Mouse (Mus musculus) cerebellum, postnatal 10 days (tissue): ENCODE results near the gene Smpdl3a.

ENCODE experiments used
- DNase-seq, 2 experiments: peaks; one replicate each; pipeline ENCODE4 v3.0.0; 2021; ENCODE audit warnings: mixed read lengths in 2 of 2

The Smpdl3a gene

GRCm38 (mm10) chr10:57822473-57822872 lies 28.3 kb downstream of the Smpdl3a start:
- peak; percentile 10 to 35 for DNase-seq

DNA sequence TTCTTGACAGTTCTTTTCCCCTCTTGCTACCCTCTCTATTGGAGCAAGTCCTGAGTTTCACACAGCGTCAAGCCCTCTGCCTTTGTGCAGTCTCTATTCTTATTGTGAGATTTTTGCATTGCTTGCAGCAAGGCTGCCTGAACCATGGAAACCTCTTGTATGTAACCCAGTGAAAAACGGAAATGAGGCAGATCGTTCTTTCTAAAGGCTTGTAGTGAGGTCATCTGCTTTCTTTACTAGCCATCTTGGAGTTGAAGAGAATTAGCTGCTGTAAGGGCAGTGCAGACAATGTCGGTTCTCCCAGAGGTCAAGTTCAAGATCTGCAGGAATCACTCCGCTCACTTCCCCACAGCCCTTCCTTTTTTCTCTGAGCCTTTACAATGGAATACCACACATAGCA lies 34.5 kb downstream of the Smpdl3a start:
- DNase-seq = no peak

DNA sequence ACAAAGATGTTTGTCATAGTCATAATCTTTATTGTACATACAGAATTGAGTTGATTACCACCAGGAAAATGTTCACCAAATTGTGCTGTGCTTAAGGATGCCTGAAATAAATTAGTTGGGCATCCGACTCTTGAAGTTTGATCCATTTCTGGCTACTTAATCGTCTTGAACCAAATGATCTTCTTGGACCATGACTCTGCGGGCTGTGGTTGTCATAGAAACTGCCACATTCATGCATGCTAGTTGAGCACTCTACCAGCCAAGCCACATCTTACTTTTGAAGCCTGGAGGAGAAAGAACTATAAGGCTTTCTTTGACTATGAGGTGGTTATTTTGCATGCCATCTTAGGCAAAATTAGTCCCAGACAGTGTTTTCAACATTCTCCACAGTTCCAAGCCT lies 35.5 kb downstream of the Smpdl3a start:
- peak in 1 of 2 experiments; percentile 4 for DNase-seq

DNA sequence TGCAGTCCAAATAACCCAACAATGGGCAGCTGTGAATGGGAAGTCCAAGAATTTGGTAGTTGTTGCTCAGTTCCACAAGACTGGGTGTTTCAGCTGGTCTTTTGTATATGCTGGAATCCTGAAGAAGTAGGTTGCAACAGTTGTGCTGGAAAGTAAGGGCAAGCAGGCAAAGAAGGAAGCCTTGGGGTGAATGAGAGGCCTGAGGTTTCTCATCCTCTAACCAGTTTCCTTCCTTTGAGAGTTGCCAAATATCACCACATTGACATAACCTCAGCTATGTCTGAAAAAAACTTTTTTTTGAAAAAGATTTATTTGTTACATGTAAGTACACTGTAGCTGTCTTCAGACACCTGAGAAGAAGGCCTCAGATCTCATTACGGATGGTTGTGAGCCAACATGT lies 41.0 kb downstream of the Smpdl3a start:
- no peak for DNase-seq

DNA sequence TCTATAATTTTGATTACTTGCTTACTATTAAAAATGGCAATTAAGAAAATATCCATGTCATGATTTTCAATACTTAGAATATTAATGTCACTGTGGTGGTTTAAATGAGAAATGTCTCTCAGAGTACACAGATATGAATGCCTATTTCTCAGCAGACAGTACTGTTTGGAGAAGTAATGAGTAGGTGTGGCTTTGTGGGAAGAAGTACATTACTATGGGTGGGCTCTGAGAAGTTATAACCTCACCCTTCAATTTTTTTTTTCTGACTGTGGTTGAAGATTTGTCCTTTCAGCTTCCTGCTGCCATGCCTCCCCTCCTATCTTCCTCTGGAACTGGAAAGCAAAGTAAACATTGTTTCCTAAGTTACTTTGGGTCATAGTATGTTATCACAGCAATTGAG lies 41.8 kb downstream of the Smpdl3a start:
- DNase-seq = no peak

DNA sequence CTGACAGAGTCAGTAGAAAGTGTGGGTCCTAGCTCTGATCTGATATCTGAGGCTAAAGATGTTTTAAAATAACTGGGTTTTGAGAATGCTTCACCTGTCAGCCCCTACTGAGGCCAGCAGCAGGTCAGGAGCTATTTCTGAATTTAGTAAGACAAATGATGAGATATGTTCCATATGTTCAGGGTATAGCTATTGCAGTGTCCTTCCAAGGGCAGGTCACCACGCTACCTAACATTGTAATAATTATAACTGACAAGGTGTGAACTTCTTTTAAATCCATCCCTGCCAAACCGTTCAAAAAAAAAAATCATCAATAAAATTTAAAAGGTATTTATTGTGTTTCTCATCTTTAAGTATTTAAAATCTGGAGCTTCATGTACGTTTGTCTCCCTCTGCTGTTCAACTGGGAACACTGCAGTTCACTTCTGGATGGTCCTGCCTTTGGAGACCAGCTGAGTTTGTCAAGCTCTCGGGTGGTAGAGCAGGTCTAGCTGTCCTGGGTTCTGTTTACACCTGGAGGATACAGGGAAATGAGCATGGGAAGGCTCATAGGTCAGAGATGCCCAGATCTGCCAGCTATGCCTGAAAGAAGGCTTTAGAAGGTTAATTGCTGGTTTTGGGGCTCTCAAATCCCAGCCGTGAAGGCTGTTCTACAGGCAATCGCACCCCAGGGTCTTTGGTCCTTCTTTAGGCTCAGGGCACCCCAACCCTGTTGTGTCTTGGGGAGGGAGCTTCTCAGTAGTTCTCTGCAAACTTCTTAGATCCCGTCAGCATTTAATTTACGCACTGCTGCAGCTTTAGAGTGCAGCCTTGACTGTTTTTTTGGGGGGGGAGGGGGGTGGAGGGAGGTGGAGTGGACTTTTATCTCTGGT lies 47.7 kb downstream of the Smpdl3a start:
- peak; percentile 67 to 76 for DNase-seq

DNA sequence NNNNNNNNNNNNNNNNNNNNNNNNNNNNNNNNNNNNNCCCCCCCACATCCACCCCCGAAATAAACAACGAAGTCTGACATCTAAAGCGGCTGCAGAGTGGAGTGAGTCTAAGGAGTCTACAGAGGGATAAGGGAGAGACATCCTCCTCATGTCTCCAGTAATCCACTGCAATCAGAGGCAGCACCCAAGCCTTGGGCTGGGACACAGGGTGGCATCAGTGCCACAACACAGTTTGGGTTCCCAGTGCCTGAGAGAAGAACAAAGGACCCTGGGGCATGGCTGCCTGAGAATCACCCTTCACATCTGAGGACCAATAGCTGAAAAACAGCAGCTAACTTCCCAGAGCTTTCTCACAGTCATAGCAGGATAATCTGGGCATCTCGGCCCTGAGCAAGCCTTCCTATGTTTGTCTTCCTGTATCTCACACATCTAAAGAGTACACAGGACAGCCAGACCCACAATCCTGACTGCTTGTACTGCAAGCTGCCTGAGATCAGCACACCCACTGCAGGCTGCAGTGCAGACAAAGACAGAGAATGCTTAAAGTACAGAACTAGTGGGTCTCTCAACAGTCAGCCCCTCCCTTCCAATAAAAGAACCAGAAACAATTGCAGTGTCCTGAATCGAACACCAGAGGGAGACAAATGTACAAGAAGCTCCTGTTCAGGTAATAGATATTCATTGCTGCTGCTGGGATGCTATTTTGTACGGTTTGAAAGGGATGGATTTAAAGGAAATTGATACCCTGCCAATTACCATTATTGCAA lies 54.0 kb downstream of the Smpdl3a start:
- DNase-seq = peak; percentile 63
